ENCODE assay signal across 38 mouse cellular contexts in the genomic region with DNA sequence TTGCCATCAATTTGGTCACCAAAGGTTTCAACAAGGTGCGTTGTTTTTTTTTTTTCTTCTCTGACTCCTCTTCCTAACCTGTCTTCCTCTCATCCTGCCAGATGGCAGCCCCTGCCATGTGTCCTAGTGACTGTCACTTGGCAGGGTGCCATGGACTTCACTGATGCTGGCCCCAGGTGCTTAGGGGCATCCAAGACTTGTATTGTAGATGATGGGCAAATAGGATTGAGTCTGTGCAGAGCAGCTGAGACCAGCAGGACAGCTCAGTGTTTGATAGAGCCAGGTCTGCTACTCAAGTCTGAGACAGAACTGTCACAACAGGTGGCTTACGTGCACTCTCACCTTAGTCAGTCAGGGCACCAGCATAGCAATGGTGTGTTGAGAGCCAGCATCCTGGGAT. TPM values are rescaled to one million over a fixed set of nuclear protein-coding genes. Genes with fewer than 3 reads are reported as not detected.
DNase-seq lines count a peak whose midpoint lies in the region; ATAC-seq and TF ChIP-seq lines count a peak whose summit lies in the region.
"Had no signal": no experiment of that assay in that cellular context is flagged by ENCODE, and none has a peak within 500 bp of the region (broad histone marks: within the 10 kb centered on the region; RNA-seq: fewer than 3 reads in every experiment).

No protein-coding gene starts in this region.

- H3K4me1 ChIP-seq in hindbrain, postnatal 0 days (ENCODE audit: insufficient read depth, low read length) = no peaks in the 10 kb centered on the region
- H3K4me1 ChIP-seq in hindbrain, embryonic 10.5 days (replicated peaks) = no peaks in the 10 kb centered on the region
- H3K4me1 ChIP-seq: hindbrain, embryonic 13.5 days; limb, embryonic 10.5 days; liver, embryonic 13.5 days; stomach, embryonic 15.5 days had no signal

- no peaks in the 10 kb centered on the region for H3K9me3 ChIP-seq in hindbrain, postnatal 0 days (ENCODE audit: low read length)
- peaks cover 3% of the 10 kb centered on the region; the same call in 1 of the 2 replicates for H3K9me3 ChIP-seq in hindbrain, embryonic 10.5 days
- H3K9me3 ChIP-seq: embryonic facial prominence, embryonic 12.5 days; heart, embryonic 10.5 days; hindbrain, embryonic 13.5 days; limb, embryonic 10.5 days; limb, embryonic 15.5 days; liver, embryonic 13.5 days; stomach, embryonic 15.5 days had no signal

- no peaks in the 10 kb centered on the region for H3K36me3 ChIP-seq in hindbrain, postnatal 0 days (ENCODE audit: insufficient read depth, low read length)
- H3K36me3 ChIP-seq in hindbrain, embryonic 10.5 days = no peaks in the 10 kb centered on the region
- H3K36me3 ChIP-seq: embryonic facial prominence, embryonic 12.5 days; heart, embryonic 10.5 days; heart, embryonic 15.5 days; hindbrain, embryonic 13.5 days; limb, embryonic 10.5 days; limb, embryonic 15.5 days; liver, embryonic 13.5 days; stomach, embryonic 15.5 days had no signal

- peak; percentile 50 for DNase-seq in hindbrain, postnatal 0 days (ENCODE audit: low spot score)
- no peak for DNase-seq in hindbrain, embryonic 10.5 days (ENCODE audit: low spot score)
- peak; percentile 42 for DNase-seq in cerebellum, adult 11-12 months
- peak; percentile 26 for DNase-seq in cerebellum, adult 9-10 months
- DNase-seq in cerebellum, postnatal 36 days = peak; percentile 25 to 37
- DNase-seq in urinary bladder, postnatal 4 days (ENCODE audit: low spot score in 2 of 2) = no peak
- no peak for DNase-seq in urinary bladder, adult 2 months (ENCODE audit: low spot score)
- DNase-seq: adrenal gland, postnatal 25 days; gastrocnemius, postnatal 25 days; heart, adult 11 months; kidney, adult 11 months; kidney, postnatal 14 days; liver, embryonic 13.5 days; lung, adult 18-20 months; lung, postnatal 4 days; midbrain, embryonic 14.5 days; right cerebral cortex, postnatal 25 days; thymus, postnatal 14 days had no signal

- H3K27ac ChIP-seq in hindbrain, postnatal 0 days = no peak overlapping the region
- H3K27ac ChIP-seq in hindbrain, embryonic 10.5 days = no peak overlapping the region
- H3K27ac ChIP-seq: embryonic facial prominence, embryonic 12.5 days; heart, embryonic 10.5 days; heart, embryonic 15.5 days; hindbrain, embryonic 13.5 days; limb, embryonic 10.5 days; limb, embryonic 15.5 days; liver, embryonic 13.5 days; stomach, embryonic 15.5 days had no signal

- H3K9ac ChIP-seq in hindbrain, postnatal 0 days (replicated peaks; ENCODE audit: low read length) = no peak overlapping the region
- H3K9ac ChIP-seq: embryonic facial prominence, embryonic 12.5 days; heart, embryonic 15.5 days; hindbrain, embryonic 13.5 days; limb, embryonic 15.5 days; liver, embryonic 13.5 days; stomach, embryonic 15.5 days had no signal

- peak; percentile 53; the same call in 1 of the 2 replicates for ATAC-seq in hindbrain, postnatal 0 days
- ATAC-seq: forebrain, embryonic 14.5 days; inflammation-experienced regulatory T-cells, adult 6 months; lung, postnatal 0 days had no signal

- H3K4me3 ChIP-seq in hindbrain, postnatal 0 days (ENCODE audit: low read length) = no peak overlapping the region
- H3K4me3 ChIP-seq in hindbrain, embryonic 10.5 days = no peak overlapping the region
- H3K4me3 ChIP-seq: embryonic facial prominence, embryonic 12.5 days; heart, embryonic 10.5 days; heart, embryonic 15.5 days; hindbrain, embryonic 13.5 days; limb, embryonic 10.5 days; limb, embryonic 15.5 days; liver, embryonic 13.5 days; megakaryocyte, embryonic 14.5 days; stomach, embryonic 15.5 days had no signal

- no peaks in the 10 kb centered on the region for H3K27me3 ChIP-seq in hindbrain, postnatal 0 days (ENCODE audit: insufficient read depth, low read length)
- H3K27me3 ChIP-seq in hindbrain, embryonic 10.5 days (ENCODE audit: insufficient read depth, poor library complexity, severe bottlenecking) = no peaks in the 10 kb centered on the region
- H3K27me3 ChIP-seq: embryonic facial prominence, embryonic 12.5 days; hindbrain, embryonic 13.5 days; limb, embryonic 15.5 days; liver, embryonic 13.5 days; stomach, embryonic 15.5 days had no signal

- WGBS in hindbrain, postnatal 0 days = 80% methylated on average over 2 of the region's 2 CpGs
- WGBS in hindbrain, embryonic 10.5 days = 89% methylated on average over 2 of the region's 2 CpGs

- H3K4me2 ChIP-seq in hindbrain, postnatal 0 days (ENCODE audit: low read depth, low read length) = no peak overlapping the region
- H3K4me2 ChIP-seq: embryonic facial prominence, embryonic 12.5 days; heart, embryonic 15.5 days; hindbrain, embryonic 13.5 days; limb, embryonic 15.5 days; liver, embryonic 13.5 days; stomach, embryonic 15.5 days had no signal

- TF ChIP-seq CTCF in hindbrain, postnatal 0 days (IDR thresholded peaks at IDR 0.05; ENCODE audit: low read depth) = no peak

RNA-seq across cellular contexts. Expression of gene Banf2, which starts 32.6 kb away (rescaled TPM):
- total RNA-seq in hindbrain, postnatal 0 days (2014; rRNA removed) = not detected in 2 replicates
- not detected in 2 replicates for polyA plus RNA-seq in hindbrain, postnatal 0 days (2015; fragmentation: Nextera tagmentation; extraction: Ambion mirVana)
- not detected in 2 replicates for polyA plus RNA-seq in hindbrain, embryonic 10.5 days (2016; fragmentation: Nextera tagmentation; extraction: Ambion mirVana)
- polyA plus RNA-seq in urinary bladder, adult 2 months (2012; rRNA removed) = not detected in 2 replicates
- total RNA-seq: adrenal gland, postnatal 25 days; gastrocnemius, postnatal 25 days; heart, postnatal 25 days; layer of hippocampus, adult 18-20 months; layer of hippocampus, postnatal 10 days; left cerebral cortex, adult 8-10 months; MEL; neutrophil, adult 5-6 weeks had no signal
- polyA plus RNA-seq: brain, embryonic 14.5 days; embryonic facial prominence, embryonic 12.5 days; forebrain, embryonic 14.5 days; heart, embryonic 10.5 days; heart, embryonic 15.5 days; hindbrain, embryonic 13.5 days; inflammation-experienced regulatory T-cells, adult 6 months; kidney, embryonic 14.5 days; limb, embryonic 10.5 days; limb, embryonic 15.5 days; liver, embryonic 13.5 days; lung, postnatal 0 days; midbrain, embryonic 14.5 days; neural tube, embryonic 11.5 days had no signal

RNA-seq across cellular contexts. Expression of gene Rrbp1, which starts 54.4 kb away (rescaled TPM):
- 24.0 and 29.9 TPM in 2 replicates for total RNA-seq in hindbrain, postnatal 0 days (2014; rRNA removed)
- polyA plus RNA-seq in hindbrain, postnatal 0 days (2015; fragmentation: Nextera tagmentation; extraction: Ambion mirVana) = 31.5 and 34.4 TPM in 2 replicates
- polyA plus RNA-seq in hindbrain, embryonic 10.5 days (2016; fragmentation: Nextera tagmentation; extraction: Ambion mirVana) = 41.0 and 58.0 TPM in 2 replicates
- polyA plus RNA-seq in urinary bladder, adult 2 months (2012; rRNA removed) = 163 and 206 TPM in 2 replicates

Comparison
In these comparisons a context has a peak if more than half of its experiments do, and no peak if none do; other contexts are left out.
1. DNase-seq: peak in hindbrain, postnatal 0 days (single experiment), cerebellum, adult 11-12 months (single experiment), cerebellum, adult 9-10 months (single experiment) and cerebellum, postnatal 36 days (2 of 2); none in hindbrain, embryonic 10.5 days (single experiment), urinary bladder, postnatal 4 days (0 of 2) and urinary bladder, adult 2 months (single experiment).